Mouse (Mus musculus): Measurements from ENCODE around the gene Trim8. TPM values are rescaled to one million over a fixed set of nuclear protein-coding genes. Genes with fewer than 3 reads are reported as not detected.
A peak's percentile ranks its signal among the peaks of the same experiment; 100 is the strongest.

The Trim8 gene
- total RNA-seq, 2 experiments from 2014 or later: 47.3 to 53.3 TPM

DNA sequence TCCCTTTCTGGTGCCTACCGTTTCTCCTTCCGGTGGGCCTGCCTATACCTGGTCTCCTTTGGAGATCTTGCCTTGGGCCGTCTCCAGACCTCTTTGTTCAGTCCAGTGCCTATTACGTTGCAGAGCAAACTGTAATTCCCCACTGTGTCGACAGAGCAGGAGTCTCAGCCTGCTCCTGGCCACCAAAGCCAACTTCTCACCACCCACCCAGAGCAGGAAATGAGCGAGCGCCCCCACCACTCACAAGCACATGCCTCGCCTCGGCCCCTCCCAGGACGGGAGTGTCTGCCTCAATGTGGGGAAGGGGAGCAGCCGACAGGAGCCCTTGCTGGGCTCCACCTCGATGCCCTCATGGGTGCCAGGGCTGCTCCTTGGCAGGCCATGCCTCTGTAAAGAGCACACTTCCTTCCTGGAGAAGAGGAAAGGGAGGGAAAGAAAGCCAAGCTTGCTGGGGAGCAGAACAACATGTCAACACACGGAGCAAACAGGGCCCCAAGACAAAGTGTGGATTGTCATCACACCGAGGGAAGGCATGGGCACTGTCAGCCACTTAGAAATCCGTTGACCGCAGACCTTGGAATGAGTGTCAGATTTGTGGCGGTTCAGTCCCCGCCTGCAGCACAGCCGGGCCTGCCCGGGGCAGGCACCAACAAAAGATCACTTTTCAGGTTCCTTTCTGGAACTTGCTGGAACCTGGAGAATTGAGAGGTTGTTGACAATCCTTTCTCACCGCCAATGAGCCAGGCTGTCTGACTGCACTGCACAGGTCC lies 22.0 kb upstream of the Trim8 start:
- DNase-seq: peak in 1 of 2 experiments; percentile 38

DNA sequence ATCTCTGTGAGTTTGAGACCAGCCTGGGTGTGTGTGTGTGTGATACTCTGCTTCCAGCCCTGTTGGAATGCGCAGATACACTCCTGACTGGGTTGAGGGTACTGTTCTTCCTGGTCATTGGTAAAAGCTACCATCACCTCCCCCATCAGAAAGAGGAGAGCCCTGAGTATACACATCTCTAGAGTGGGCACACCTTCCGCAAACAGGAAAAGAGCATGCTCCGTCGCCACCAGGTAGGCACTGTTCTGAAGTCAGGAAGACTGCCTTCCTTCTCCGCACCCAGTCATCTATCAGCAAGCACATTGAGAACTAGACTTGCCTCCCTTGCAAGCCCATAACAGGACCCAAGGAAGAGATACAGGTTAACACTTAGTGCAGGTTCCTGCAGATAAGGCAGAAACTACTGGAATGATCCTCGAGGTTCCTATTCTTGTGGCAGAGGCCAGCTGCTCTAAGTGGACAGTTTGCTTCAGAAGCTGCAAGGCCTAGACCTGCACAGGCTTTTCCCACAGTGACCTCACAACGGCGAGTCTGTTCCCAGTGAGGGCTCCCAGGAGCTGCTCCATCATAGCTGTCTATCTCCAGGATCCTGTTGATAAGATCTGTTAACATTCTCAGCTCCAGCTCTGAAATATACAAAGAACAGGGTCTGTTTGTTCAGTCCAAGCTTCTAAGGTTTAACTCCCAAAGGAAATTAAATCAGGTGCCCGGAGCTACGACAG lies 20.7 kb upstream of the Trim8 start:
- no peak for DNase-seq

DNA sequence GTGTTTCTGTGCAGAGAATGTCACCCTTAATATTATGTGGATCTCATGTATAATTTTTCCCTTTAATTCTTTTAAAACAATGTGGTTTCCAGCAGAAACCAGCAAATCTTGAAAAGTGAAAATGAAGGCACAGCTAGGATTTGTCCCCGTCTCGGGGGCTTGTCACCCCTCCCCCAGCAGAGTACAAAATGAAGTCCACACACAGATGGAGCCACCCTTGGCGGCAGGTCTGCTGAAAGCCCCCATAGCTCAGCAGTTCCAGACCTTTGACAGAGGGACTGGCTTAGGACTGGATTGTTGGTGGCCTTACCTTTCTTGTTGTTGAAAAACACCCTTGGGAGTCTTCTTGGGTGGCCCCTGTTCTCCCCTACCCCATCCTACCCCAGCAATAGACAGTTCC lies 20.1 kb upstream of the Trim8 start:
- no peak for DNase-seq

DNA sequence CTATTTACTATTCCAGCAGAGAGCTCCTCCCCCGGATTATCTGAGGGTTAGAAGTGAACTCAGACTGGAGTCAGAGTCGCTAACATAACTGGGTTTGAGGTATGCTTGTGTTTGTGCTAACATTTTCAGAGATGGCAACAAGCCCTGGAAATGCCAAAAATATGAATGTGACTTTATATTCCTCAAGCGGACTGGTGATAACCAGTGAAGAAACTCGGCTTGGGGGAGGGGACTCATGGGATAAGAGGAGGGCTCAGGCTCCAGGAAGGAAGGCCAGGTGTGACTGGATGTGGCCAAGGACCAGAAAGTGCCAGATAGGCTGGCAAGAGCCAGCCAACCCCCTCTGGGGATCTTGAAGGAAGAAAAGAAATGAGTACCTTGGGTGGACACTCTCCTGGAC lies 19.7 kb upstream of the Trim8 start:
- no peak for DNase-seq

DNA sequence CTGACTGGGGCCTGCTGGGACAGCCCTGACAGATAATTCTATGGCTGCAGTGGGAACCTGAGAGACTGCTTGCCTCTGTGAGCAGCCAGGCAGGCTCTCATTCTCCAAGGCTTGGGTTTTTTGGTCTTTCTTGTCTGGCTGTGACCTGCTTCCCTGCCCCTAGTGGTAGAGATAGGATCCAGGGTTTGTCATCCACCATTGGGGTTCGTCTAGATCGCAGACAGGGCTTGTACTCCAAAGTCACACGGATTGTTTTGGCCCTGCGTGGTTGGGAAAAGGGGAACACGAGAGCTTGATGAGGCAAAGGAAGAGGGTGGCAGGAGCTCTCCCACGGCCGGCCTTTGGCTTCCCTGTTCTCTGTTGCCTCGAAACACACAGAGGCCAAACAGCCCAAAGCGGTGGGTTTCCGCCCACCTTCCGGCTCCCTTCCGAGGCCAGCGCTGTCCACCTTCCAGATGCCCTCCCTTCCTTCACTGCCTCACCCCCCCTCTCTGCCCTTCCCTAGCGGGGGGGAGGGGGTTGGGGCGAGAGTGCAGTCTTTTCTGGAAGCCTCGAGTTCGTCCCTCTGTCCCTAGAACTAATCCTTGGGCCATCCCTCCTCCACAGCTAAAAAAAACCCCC lies 18.5 kb upstream of the Trim8 start:
- peak in 1 of 2 experiments; percentile 53 for DNase-seq

DNA sequence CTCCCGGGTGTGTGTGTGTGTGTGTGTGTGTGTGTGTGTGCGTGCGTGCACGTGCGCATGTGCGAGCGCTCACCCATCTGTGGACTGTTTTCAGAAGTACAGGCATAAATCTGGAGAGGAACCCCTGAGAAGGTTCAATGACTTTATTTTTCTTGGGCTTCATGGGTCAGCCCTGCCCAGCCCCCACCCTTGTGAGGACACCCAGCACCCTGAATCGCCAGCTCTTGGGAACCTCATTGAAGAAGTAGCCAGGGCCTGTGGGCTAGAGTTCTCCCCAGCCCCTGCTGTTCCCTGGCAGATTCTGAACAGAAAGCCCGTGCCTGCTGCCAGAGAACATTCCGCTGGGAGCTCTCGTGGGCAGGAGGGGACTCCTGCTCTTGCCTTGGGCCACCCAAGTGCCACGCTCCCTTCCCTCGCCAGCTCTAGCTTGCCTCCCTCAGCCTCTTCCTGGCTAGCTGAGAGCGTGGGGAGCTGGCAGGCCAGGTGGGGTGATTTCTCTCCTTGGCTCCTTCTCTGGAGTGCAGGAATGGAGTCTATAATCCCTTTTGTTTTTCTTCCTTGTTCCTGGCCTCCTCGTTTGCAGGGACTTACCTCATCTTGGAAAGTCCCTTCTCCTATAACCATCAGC lies 17.7 kb upstream of the Trim8 start:
- DNase-seq: peak; percentile 47 to 59

DNA sequence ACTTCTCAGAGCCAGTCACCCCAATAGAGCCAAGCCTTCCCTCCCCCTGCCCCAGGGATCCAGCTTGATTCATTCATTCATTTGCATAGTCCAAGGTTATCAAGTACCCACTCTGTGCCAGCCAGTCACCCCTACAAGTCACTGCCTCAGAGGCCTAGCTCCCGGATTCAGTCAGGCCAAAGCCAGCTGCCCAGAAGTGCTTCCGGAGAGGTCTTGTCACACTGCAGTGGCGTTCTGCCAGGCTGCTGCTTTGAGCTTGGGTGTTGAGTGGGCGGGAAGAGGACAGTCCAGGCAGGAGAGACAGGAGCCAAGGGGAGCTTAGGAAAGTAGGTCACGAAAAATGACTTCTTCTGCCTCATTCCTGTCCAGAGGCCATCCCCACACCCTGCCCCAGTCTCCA lies 17.0 kb upstream of the Trim8 start:
- DNase-seq: peak; percentile 92

DNA sequence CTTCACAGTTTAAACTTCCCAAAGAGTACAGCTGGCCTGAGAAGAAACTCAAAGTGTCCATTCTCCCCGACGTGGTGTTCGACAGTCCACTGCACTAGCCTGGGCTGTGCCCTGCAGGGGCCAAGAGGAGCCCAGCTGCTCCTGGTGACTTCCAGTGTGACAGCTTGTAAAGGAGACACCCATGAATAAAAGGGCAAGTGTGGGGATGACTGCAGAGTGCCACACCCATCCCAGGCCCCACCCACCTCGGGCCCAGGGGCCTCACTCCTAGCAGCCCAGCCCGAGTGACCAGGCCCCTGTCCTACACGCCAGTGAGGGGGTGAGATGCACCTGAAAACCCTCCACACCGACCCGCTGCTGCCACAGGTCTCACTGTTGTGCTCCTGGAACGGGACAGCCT lies 15.7 kb upstream of the Trim8 start:
- no peak for DNase-seq

DNA sequence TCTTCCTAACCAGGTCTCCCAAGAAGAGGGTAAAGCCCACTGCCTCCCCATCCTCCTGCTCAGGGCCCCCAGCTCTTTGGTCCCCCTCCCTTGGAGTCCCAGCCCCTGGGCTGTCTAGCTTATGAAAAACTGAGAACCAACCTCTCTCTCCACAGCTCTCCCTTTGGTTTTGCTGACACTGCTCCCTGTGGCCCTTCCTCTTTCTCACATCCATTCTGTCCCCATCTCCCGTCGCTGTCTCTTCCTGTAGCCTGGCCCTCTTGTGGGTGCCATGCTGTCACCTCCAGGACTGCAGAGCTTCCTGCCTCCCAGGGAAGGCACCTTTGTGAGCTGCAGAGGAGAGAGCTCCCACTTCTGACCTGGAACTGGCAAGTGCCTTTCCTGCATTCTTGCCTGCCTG lies 14.8 kb upstream of the Trim8 start:
- DNase-seq: no peak

DNA sequence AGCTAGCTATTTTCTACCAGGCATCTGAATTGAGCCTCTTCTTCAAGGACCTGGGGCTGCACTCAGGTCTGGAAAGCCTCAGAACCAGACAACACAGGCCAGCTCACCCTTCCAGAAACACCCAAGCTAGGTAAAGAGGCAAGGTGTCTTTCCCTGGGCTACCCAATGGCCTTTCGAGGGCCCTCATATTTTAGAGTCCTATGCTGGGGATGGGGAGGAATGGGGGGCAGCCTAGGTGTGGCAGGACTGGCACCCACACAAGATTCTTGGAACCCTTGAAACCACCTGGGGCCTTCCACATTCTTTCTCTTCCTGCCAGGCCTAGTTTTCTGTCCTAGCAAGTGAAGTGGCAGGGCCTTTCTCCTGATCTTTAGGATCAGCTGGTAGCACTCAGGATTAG lies 12.1 kb upstream of the Trim8 start:
- no peak for DNase-seq

DNA sequence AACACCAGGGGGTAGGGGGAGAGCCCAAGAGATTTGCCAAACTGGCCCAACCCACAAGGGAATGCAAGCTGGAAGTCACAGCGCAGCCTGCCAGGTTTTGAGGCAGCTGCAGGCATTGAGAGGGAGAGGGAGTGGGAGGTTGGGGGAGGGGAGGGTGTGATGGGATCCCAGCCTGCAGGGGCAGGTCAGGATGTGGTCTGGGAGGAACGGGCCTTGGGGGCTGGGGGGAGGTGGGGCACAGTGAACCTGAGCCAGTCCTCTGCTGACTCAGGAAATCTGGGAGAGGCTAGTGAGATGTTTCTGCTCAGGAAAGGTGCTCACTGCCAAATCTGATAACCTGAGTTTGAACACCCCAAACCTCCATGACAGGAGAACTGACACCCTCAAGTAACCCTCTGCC lies 10.9 kb upstream of the Trim8 start:
- DNase-seq: peak in 1 of 2 experiments; percentile 42

DNA sequence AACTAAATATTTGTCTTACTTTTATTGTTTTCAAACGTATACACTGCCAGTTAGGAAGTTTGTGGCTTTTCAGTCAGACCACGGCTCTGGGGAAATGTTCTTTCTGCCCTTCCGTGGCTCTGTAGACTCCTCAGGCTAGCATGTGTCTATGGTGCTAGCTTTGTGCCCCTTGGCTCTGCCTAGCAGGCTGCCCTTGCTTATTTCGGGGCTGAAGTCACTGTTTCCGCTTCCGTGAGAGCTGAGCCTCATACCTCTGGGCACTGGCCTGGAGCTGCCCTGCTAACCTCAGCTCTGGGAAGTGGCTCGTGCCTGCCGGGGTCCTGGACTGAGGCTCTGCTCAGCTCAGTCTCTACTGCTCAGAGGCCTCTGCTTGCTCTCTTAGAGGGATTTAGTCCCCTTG lies 6.4 kb upstream of the Trim8 start:
- DNase-seq: no peak

DNA sequence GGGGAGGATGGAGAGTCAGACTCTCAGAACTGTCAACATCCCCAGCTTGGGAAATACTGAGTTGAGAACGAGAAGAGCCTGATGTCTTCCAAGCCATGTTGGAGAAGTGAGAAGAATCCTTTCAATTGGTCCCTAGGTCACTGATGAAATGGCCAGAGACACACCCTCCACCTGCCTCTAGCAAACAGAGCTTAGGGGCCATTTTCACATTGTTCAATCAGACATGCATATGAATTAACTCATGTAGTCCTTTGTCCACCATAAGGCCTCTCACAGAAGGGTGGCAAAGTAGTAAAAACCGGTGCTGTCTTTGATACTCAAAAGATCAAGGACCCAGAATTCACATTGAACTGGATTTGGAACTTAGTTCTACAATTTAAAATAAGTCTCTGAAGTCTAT lies 4.3 kb upstream of the Trim8 start:
- no peak for DNase-seq

DNA sequence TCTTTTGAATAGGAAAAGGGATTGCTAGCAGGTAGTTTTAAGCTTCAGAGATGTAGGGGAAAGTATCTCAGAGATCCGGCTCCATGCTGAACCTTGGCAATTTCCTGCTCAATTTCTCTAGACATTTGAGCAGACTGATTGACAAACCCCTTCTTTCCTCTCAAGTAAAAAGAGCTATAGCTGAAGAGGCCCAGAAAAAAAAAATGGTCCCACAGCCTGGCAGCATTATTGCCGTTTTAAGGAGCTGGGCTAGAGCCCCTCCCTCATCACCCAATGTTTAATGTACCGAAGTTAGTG lies 2.0 kb upstream of the Trim8 start:
- no peak for DNase-seq

DNA sequence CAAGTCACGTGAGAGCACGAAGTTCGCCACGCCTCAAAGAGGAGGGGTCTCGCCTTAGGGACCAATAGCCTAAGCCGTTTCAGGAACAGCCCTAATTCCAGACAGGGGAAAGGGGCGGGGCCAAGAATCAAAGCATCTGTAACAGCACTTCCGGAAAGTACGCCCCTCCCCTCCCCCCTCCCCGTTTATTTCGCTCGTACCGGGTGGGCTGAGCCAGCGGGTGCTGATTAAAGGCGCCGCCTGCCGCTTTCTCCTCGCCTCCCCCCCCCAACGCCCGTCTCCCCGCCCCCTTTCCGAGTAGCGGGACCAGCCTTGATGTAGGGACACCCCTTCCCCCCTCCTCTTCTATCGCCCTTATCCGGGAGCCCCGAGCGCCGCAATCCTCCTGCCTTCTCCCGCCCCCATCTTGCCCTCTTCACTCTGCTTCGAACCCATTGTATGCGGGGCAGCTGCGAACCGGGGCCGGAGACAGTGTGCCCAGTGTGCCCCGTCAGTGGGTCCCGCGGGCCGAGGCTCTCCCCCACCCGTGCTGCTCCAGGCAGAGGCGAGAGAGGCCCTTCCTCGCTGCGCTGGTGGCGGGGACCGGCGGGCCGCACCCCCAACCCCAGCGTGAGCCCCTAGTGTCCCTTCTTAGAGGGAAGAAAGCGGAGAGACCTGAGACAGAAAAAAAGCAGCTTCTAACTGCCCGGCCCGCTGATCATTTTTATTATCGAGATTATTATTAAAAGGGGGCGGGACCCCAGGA lies 1.5 kb upstream of the Trim8 start:
- DNase-seq: peak; percentile 95 to 98

DNA sequence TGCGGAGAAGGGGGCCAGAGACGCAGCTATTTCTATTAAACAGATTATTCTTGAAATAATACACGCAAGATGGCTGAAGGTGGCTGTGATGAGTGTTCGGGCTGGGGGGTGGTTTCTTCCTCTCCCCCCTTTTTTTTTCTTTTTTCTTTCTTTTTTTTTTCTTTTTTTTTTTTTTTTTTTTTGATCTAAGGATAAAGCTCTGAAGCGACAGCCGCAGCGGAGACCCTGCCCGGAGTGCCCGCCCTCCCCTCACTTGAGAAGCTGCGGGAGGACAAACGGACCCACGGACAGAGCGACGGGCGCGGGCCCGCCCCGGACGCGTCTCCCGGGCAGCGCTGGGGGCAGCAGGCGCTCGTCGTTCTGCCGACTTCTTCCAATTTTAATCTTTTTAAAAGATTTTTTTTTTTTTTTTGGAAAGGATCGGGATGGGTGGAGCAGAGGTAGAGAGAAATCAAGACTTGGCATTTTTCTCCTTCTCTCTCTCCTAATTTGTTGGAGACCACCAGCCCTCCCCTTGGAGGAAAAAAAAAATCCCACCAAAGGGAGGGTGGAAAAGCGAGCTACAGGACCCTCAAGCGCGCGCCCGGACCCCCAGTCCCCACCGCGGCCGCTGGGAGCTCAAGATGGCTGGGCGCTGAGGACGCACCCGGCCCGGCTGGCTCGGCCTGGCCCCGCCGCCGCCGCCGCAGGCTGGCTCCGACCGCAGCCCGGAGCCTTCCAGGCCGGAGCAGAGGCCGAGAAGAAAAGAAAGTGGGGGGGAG lies 741 bp upstream of the Trim8 start:
- peak; percentile 69 to 79 for DNase-seq

DNA sequence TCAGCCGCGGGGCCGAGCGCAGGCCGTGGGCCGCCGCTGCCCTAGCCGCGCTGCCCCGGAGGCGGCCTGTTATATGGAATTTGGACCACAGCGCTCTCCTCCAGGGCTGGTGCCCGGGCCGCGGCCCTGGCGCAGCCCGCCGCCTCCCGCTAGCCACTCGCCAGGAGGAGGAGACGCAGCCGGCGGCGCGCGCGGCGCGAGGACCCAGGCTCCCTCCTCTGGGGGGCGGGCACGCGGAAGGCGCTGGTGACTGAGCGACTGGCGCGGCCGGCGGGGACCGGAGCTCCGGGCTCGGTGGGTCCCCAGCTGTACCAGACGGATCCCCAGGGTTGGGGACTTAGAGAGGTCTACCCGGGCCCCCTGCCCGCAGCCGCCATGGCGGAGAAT lies 560 bp downstream of the Trim8 start:
- peak; percentile 88 to 91 for DNase-seq

DNA sequence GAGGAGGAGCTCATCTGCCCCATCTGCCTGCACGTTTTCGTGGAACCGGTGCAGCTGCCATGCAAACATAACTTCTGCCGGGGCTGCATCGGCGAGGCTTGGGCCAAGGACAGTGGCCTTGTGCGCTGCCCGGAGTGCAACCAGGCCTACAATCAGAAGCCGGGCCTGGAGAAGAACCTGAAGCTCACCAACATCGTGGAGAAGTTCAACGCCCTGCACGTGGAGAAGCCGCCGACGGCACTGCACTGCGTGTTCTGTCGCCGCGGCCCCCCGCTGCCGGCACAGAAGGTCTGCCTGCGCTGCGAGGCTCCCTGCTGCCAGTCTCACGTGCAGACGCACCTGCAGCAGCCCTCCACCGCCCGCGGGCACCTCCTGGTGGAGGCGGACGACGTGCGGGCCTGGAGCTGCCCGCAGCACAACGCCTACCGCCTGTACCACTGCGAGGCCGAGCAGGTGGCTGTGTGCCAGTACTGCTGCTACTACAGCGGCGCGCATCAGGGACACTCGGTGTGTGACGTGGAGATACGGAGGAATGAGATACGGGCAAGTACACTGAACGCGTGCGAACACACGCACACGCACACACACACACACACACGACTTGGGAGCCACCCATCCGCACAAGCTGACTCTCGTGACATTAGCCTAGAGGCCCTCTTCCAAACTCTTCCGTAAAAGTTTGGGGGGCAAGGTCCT lies 1.1 kb downstream of the Trim8 start:
- peak; percentile 91 to 93 for DNase-seq

DNA sequence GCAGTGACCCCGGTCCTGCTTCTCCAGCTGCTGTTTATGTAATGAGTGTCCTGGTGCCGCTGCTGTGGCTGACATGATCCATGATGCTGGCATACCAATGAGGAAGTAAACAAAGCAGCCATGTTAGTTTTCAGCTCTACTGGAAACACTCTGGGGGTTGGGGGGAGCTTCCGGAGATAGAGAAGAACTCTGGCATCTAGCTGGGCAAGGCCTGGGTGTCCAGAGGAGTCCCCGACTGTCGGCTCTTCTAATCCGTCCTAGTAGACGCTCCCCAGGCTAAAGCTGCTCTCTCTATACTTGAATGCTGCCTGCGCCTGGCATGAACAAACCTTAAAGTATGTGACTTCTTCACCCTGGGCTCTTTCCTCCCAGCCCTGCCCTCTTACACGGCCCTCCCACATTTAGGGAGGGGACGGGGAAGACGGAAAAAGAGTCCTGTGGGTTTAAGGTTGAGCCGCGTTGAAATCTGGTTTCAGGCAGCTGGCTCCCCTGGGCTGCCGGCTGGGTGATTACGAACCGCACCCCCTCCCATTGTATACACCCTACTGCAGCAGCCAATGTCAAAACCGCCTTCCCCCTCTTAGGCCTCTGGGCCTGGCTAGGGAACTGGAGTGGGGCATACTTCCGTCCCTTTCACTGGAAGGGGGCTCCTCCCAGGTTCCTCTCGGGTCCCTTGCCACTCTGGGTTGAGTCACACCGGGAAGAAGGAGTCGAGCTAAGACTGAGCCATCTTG lies 2.0 kb downstream of the Trim8 start:
- DNase-seq: peak; percentile 84 to 86

DNA sequence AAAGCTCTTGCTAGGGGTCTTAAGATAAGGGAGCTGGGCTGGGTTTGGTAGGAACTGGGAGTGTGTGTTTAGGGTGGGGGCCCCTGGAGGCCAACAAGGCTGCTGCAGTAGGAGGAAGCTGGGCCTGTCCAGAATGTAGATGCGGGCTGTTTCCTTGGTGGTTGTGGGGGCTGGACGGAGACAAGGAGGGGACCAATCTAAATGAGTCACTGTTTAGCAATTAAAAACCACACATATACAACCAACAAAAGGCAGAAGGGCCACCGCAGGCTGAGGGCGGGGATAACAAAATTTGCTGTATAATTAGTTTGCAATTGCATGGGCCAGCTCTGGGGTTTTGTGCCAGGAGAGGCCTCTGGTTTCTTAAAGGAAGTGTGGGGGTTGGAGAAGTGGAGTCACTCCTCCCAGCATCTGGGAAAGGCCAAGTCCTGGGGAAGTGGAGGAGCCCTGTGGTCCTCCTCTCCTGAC lies 2.6 kb downstream of the Trim8 start:
- DNase-seq: peak; percentile 54 to 62

Data from adrenal gland, postnatal 36 days (tissue).